Comparison of ENCODE assay signal across 13 mouse cellular contexts in the genomic region with DNA sequence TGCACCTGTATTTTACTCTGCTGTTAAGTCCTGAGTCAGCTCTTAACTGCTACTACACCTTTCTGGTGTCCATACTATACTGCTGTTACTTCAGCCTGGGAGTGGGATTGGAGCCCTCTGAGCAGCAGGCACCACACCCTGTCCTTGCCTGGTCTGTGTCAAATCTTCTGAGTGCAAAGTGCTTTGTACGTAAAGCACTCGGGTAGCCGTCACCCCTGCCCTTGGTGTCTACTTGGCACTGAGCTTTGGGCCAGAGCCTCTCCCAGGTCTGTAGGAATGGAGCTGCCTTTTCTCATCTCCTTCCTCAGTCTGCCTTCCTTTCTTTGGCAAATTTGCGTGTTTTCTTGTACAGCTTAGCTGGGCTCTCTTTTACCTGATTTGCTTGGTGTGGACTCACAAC.
"Had no signal": no experiment of that assay in that cellular context is flagged by ENCODE, and none has a peak within 500 bp of the region (broad histone marks: within the 10 kb centered on the region; RNA-seq: fewer than 3 reads in every experiment).

No protein-coding gene starts in this region.

- H3K4me2 ChIP-seq: liver, embryonic 12.5 days; lung, embryonic 15.5 days; midbrain, embryonic 11.5 days; midbrain, embryonic 15.5 days; neural tube, embryonic 12.5 days had no signal

- H3K27me3 ChIP-seq: liver, embryonic 12.5 days; lung, embryonic 15.5 days; megakaryocyte, embryonic 14.5 days; midbrain, embryonic 15.5 days; neural tube, embryonic 12.5 days had no signal

- H3K9me3 ChIP-seq: limb, embryonic 10.5 days; liver, embryonic 12.5 days; lung, embryonic 15.5 days; megakaryocyte, embryonic 14.5 days; midbrain, embryonic 15.5 days; neural tube, embryonic 12.5 days had no signal

- DNase-seq: kidney, postnatal 25 days; lung, postnatal 14 days; spleen, adult 18-20 months; thymus, postnatal 4 days had no signal

- H3K27ac ChIP-seq: left cerebral cortex, adult 2 months; limb, embryonic 10.5 days; liver, embryonic 12.5 days; lung, embryonic 15.5 days; macrophage; midbrain, embryonic 15.5 days; neural tube, embryonic 12.5 days had no signal

- H3K4me3 ChIP-seq: left cerebral cortex, adult 2 months; limb, embryonic 10.5 days; liver, embryonic 12.5 days; lung, embryonic 15.5 days; midbrain, embryonic 15.5 days; neural tube, embryonic 12.5 days had no signal

- H3K36me3 ChIP-seq: lung, embryonic 15.5 days had no signal

- H3K4me1 ChIP-seq: lung, embryonic 15.5 days; midbrain, embryonic 15.5 days; neural tube, embryonic 12.5 days had no signal

- ATAC-seq: midbrain, embryonic 15.5 days had no signal

- H3K9ac ChIP-seq: liver, embryonic 12.5 days; lung, embryonic 15.5 days; midbrain, embryonic 15.5 days; neural tube, embryonic 12.5 days had no signal
